Mouse (Mus musculus) neural tube, embryonic 15.5 days (tissue): ENCODE results near the gene Gm21188. TPM values are rescaled to one million over a fixed set of nuclear protein-coding genes. Genes with fewer than 3 reads are reported as not detected.
A peak's percentile ranks its signal among the peaks of the same experiment; 100 is the strongest.
"Not testable (repeated sequence)": the region's sequence is repeated elsewhere in the genome, so short reads cannot be mapped to it uniquely, and the experiment has no call there.

Experiments used
- ATAC-seq: fragments of 200-750 bp; cut with Nextera tagmentation; 2 replicates; pipeline ENCODE4 v1.8.0; 2017; ENCODE audit warnings: mild to moderate bottlenecking, moderate TSS enrichment, moderate library complexity; ENCODE audit not compliant: low FRiP score
- H3K27ac ChIP-seq: fragments of 300-500 bp; sonication (generic); replicated peaks from 2 replicates; pipeline ENCODE4 v1.5.1; 2015; ENCODE audit warnings: mild to moderate bottlenecking, inconsistent platforms
- H3K27me3 ChIP-seq: fragments of 300-500 bp; sonication (generic); replicated peaks from 2 replicates; pipeline ENCODE4 v1.6.1; 2015; ENCODE audit warnings: inconsistent platforms
- H3K36me3 ChIP-seq: fragments of 300-500 bp; sonication (generic); 2 replicates; pipeline ENCODE4 v1.6.1; 2015; ENCODE audit warnings: inconsistent platforms
- H3K4me1 ChIP-seq: fragments of 300-500 bp; sonication (generic); 2 replicates; pipeline ENCODE4 v1.6.1; 2015; ENCODE audit warnings: inconsistent platforms
- H3K4me2 ChIP-seq: fragments of 300-500 bp; sonication (generic); 2 replicates; pipeline ENCODE4 v1.6.1; 2015; ENCODE audit warnings: inconsistent platforms, mild to moderate bottlenecking, moderate library complexity
- H3K4me3 ChIP-seq: fragments of 300-500 bp; sonication (generic); replicated peaks from 2 replicates; pipeline ENCODE4 v1.5.1; 2015; ENCODE audit warnings: mild to moderate bottlenecking, inconsistent platforms
- H3K9ac ChIP-seq: fragments of 300-500 bp; sonication (generic); replicated peaks from 2 replicates; pipeline ENCODE4 v1.6.1; 2015; ENCODE audit warnings: mild to moderate bottlenecking, inconsistent platforms
- H3K9me3 ChIP-seq: fragments of 300-500 bp; sonication (generic); replicated peaks from 2 replicates; pipeline ENCODE4 v1.6.1; 2016; ENCODE audit warnings: inconsistent platforms
- WGBS: fragments of 180-500 bp; shearing (Covaris S2); methylation state at CpG from one replicate; pipeline ENCODE4 v1.1.7; 2015; ENCODE audit warnings: mixed read lengths; 5-methylcytosine and 5-hydroxymethylcytosine counted together
- polyA plus RNA-seq: library from polyadenylated mRNA; unstranded; fragments of >200 nt; fragmentation: Nextera tagmentation; extraction: Ambion mirVana; gene quantifications from 2 replicates; pipeline ENCODE4 v1.2.1, GENCODE M21; 2015

The Gm21188 gene
- polyA plus RNA-seq, 1 experiment from 2014 or later: not detected

DNA sequence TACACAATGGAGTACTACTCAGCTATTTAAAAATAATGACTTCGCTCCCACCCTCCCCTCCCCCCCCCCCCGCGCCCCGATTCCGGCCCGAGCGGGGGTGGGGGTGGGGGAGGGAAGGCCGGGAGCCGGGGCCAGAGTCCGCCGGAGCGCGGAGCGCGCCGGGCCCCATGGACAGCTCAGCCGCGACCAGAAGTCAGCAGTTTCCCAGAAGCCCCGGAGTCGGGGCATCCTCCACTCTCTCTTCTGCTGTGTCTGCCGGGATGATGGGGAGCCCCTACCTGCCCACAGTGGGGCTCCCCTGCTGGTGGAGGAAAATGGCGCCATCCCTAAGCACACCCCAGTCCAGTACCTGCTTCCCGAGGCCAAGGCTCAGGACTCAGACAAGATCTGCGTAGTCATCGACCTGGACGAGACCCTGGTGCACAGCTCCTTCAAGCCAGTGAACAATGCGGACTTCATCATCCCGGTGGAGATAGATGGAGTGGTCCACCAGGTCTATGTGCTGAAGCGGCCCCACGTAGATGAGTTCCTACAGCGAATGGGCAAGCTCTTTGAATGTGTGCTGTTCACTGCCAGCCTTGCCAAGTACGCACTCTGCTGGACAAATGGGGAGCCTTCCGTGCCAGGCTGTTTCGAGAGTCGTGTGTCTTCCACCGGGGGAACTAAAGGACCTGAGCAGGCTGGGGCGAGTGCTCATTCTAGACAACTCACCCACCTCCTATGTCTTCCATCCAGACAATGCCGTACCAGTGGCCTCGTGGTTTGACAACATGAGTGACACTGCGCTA, 5.4 kb downstream of the Gm21188 start:
- 3% methylated on average over 15 of the region's 40 CpGs for WGBS
- H3K27me3 ChIP-seq, ATAC-seq, H3K4me3 ChIP-seq, H3K27ac ChIP-seq, H3K4me2 ChIP-seq, H3K36me3 ChIP-seq, H3K9ac ChIP-seq, H3K9me3 ChIP-seq, H3K4me1 ChIP-seq: not testable (repeated sequence)

DNA sequence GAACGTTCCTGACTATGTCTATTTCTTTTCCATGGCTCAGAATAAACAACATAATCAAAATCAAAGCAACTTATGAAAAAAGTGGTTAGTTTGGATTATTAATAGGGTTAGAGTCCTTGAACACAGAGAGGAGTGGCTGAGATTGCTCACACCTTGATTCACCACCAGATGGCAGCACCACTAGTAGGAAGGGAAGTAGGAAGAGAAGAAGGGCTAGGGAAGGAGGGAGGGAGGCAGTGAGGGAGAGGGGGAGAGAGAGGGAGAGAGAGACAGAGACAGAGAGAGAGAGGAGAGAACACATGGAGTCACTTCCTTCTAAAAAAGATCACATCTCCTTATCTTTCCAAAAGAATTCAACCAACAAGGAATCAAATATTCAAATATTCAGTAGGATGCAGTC, 10.8 kb downstream of the Gm21188 start:
- not testable (repeated sequence) for H3K4me3 ChIP-seq, H3K4me2 ChIP-seq, ATAC-seq, H3K36me3 ChIP-seq, H3K9ac ChIP-seq, H3K9me3 ChIP-seq, H3K4me1 ChIP-seq, H3K27ac ChIP-seq
- no CpG with 5 or more reads among the region's 1 CpGs for WGBS
- H3K27me3 ChIP-seq: peaks cover 10% of the 10 kb centered on the region

DNA sequence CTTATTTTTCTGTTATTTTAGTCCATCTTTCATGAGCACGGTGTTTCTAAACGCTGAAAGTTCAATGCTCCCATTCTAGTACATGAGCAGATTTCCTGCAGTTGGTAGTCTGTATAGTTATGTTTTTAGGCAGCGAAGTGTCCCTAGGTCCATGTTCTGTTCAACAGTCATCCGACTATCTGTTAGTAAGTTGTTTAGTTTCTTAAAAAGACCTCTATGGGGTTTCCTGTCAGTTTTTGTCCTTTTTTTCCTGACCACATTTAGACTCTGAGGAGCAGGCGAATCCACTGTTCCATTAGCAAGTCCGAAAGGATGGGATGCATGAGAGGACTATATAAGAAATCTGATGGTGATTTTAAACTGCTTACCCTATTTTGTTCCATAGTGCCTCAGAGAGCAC, 14.1 kb downstream of the Gm21188 start:
- not testable (repeated sequence) for H3K9ac ChIP-seq, H3K4me3 ChIP-seq, H3K4me1 ChIP-seq, H3K4me2 ChIP-seq, ATAC-seq, H3K9me3 ChIP-seq, H3K27ac ChIP-seq, H3K36me3 ChIP-seq
- 3% methylated on average over 6 of the region's 6 CpGs for WGBS
- peaks cover 18% of the 10 kb centered on the region for H3K27me3 ChIP-seq

DNA sequence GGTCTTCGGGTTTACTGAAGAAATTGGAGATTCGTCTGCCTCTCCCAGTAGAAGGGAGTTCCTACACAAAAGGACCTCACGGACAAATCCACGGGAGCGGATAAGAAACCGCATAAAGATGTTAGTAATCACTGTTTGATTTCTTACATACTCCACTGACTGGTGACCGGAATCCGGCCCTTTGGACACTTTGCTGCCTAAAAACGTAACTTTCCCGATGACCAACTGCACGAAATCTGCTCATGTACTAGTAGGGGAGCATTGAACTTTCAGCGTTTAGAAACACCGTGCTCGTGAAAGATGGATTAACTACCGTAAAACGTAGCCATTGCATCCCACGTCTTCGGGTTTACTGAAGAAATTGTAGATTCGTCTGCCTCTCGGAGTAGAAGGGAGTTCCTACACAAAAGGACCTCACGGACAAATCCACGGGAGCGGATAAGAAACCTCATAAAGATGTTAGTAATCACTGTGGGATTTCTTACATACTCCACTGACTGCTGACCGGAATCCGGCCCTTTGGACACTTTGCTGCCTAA, 15.3 kb downstream of the Gm21188 start:
- H3K4me3 ChIP-seq, H3K9me3 ChIP-seq, H3K9ac ChIP-seq, H3K36me3 ChIP-seq, H3K4me2 ChIP-seq, H3K4me1 ChIP-seq, H3K27ac ChIP-seq, ATAC-seq: not testable (repeated sequence)
- under 1% methylated on average over 23 of the region's 25 CpGs for WGBS
- peaks cover 18% of the 10 kb centered on the region for H3K27me3 ChIP-seq

DNA sequence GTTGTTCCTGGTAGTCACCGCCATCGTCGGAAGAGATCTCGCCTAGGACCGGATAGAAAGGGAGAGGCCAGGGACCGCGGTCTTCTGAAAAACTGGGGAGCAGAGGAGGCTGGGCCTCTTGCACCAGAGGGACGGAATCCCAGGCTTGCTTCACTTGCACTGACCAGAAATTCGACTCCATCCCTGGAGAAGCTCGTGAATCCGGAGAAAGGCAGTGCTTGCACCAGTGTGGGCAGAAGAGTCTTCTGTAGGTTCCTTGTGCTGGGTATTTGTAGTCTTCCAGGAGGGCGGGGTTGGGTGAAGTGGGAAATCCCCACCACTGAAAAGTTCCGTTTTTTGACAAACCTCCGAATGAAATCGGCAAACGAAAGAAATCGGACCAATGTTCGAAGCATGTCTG, 16.8 kb downstream of the Gm21188 start:
- not testable (repeated sequence) for H3K27ac ChIP-seq, H3K36me3 ChIP-seq, H3K4me1 ChIP-seq, ATAC-seq, H3K4me3 ChIP-seq, H3K4me2 ChIP-seq, H3K9ac ChIP-seq, H3K9me3 ChIP-seq
- 2% methylated on average over 7 of the region's 18 CpGs for WGBS
- H3K27me3 ChIP-seq: peaks cover 18% of the 10 kb centered on the region

DNA sequence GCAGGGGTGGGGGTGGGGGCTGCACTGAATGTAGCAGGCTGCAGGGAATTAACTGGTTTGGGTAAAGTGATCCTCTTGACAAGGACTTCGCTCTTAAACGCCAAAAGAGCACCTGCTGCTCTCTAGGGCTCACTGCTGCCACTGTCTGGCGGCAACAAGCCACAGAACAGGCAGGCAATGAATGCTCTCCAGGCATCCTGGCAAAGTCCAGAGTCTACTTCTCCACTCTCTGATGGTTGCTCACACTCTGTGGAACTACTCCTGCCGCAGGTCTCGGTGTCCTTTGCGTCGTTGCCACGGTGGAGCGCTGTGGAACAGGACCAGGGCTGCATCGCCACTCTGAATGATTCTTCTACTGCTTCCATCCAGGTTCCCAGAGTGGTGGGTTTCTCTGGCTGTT, 17.4 kb downstream of the Gm21188 start:
- 0% methylated on average over 3 of the region's 10 CpGs for WGBS
- H3K4me3 ChIP-seq, H3K4me2 ChIP-seq, H3K36me3 ChIP-seq, H3K9me3 ChIP-seq, H3K9ac ChIP-seq, H3K4me1 ChIP-seq, H3K27ac ChIP-seq: not testable (repeated sequence)
- peak; percentile 79 for ATAC-seq
- peaks cover 18% of the 10 kb centered on the region for H3K27me3 ChIP-seq

DNA sequence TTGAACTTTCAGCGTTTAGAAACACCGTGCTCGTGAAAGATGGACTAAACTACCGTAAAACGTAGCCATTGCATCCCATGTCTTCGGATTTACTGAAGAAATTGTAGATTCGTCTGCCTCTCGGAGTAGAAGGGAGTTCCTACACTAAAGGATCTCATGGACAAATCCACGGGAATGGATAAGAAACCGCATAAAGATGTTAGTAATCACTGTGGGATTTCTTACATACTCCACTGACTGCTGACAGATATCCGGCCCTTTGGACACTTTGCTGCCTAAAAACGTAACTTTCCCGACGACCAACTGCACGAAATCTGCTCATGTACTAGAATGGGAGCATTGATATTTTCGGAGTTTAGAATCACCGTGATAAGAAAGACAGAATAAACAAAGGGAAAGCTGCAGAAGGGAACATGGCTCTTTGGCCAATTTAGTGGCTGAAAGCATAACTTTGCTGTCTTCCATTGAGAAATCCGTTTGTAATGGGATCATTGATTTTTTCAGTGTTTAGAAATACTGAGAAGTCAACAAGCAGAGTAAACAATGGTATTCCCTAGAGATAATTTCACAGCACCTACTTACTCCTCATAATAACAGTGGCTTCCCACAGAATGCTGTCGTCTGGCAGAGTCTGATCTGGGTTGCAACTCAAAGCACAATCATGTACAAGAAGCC, 18.3 kb downstream of the Gm21188 start:
- peaks cover 18% of the 10 kb centered on the region for H3K27me3 ChIP-seq
- H3K4me1 ChIP-seq, H3K27ac ChIP-seq, H3K9ac ChIP-seq, H3K4me3 ChIP-seq, H3K9me3 ChIP-seq, ATAC-seq, H3K4me2 ChIP-seq, H3K36me3 ChIP-seq: not testable (repeated sequence)
- 3% methylated on average over 19 of the region's 19 CpGs for WGBS

DNA sequence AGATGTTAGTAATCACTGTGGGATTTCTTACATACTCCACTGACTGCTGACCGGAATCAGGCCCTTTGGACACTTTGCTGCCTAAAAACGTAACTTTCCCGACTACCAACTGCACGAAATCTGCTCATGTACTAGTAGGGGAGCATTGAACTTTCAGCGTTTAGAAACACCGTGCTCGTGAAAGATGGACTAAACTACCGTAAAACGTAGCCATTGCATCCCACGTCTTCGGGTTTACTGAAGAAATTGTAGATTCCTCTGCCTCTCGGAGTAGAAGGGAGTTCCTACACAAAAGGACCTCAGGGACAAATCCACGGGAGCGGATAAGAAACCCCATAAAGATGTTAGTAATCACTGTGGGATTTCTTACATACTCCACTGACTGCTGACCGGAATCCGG, 20.3 kb downstream of the Gm21188 start:
- not testable (repeated sequence) for H3K36me3 ChIP-seq, H3K4me2 ChIP-seq, H3K4me3 ChIP-seq, H3K9ac ChIP-seq, ATAC-seq, H3K9me3 ChIP-seq, H3K27ac ChIP-seq, H3K4me1 ChIP-seq, H3K27me3 ChIP-seq
- 2% methylated on average over 16 of the region's 16 CpGs for WGBS

DNA sequence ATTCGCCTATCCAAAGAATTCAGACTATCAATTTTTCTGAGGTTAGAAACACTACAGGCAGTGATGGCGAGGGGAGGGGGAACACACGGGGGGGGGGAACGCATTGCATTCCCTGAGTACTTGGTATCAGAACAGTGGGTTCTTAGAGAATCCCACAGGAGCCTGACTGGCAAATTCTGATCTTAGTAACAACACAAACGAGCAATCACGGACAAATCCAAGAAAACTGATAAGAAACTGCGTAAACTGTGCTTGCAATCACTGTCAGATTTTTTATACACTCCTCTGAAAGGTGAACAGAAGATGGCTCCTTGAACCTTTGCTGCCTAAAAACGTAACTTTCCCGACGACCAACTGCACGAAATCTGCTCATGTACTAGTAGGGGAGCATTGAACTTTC, 24.6 kb downstream of the Gm21188 start:
- not testable (repeated sequence) for H3K4me1 ChIP-seq, H3K4me2 ChIP-seq, H3K9ac ChIP-seq, ATAC-seq, H3K36me3 ChIP-seq, H3K27ac ChIP-seq, H3K4me3 ChIP-seq, H3K9me3 ChIP-seq
- 6% methylated on average over 11 of the region's 11 CpGs for WGBS
- H3K27me3 ChIP-seq: peaks cover 19% of the 10 kb centered on the region

DNA sequence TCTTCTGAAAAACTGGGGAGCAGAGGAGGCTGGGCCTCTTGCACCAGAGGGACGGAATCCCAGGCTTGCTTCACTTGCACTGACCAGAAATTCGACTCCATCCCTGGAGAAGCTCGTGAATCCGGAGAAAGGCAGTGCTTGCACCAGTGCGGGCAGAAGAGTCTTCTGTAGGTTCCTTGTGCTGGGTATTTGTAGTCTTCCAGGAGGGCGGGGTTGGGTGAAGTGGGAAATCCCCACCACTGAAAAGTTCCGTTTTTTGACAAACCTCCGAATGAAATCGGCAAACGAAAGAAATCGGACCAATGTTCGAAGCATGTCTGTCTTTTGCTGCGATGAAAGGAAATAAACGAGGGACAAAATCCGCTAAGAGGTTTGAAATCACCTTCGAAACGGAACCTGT, 25.1 kb downstream of the Gm21188 start, which contains the start of gene Gm36079:
Gene Gm36079 (minus strand): TSS at position 101 of the 400 bp plus-strand sequence.
- H3K27ac ChIP-seq, H3K4me1 ChIP-seq, ATAC-seq, H3K4me2 ChIP-seq, H3K4me3 ChIP-seq, H3K36me3 ChIP-seq, H3K9me3 ChIP-seq, H3K9ac ChIP-seq: not testable (repeated sequence)
- WGBS: 0% methylated on average over 4 of the region's 17 CpGs
- peaks cover 19% of the 10 kb centered on the region for H3K27me3 ChIP-seq

DNA sequence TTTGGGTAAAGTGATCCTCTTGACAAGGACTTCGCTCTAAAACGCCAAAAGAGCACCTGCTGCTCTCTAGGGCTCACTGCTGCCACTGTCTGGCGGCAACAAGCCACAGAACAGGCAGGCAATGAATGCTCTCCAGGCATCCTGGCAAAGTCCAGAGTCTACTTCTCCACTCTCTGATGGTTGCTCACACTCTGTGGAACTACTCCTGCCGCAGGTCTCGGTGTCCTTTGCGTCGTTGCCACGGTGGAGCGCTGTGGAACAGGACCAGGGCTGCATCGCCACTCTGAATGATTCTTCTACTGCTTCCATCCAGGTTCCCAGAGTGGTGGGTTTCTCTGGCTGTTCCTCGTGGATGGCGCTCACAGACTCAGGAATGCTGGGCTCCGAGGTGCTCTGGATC, 25.6 kb downstream of the Gm21188 start:
- not testable (repeated sequence) for H3K4me3 ChIP-seq, H3K27ac ChIP-seq, H3K9ac ChIP-seq, H3K9me3 ChIP-seq, H3K36me3 ChIP-seq, H3K4me1 ChIP-seq, H3K4me2 ChIP-seq
- WGBS: 2% methylated on average over 3 of the region's 13 CpGs
- ATAC-seq: peak; percentile 53; the same call in 1 of the 2 replicates
- H3K27me3 ChIP-seq: peaks cover 19% of the 10 kb centered on the region

DNA sequence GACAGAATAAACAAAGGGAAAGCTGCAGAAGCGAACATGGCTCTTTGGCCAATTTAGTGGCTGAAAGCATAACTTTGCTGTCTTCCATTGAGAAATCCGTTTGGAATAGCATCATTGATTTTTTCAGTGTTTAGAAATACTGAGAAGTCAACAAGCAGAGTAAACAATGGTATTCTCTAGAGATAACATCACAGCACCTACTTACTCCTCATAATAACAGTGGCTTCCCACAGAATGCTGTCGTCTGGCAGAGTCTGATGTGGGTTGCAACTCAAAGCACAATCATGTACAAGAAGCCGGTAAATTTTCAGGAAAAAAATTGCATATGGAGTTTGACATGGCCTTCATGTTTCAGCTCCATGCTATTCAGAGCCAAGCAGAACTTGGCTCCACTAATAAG, 26.4 kb downstream of the Gm21188 start:
- 10% methylated on average over 4 of the region's 4 CpGs for WGBS
- H3K9me3 ChIP-seq, H3K4me3 ChIP-seq, H3K36me3 ChIP-seq, H3K9ac ChIP-seq, H3K4me1 ChIP-seq, H3K27ac ChIP-seq, H3K4me2 ChIP-seq, ATAC-seq: not testable (repeated sequence)
- H3K27me3 ChIP-seq: peaks cover 19% of the 10 kb centered on the region
